In the genomic region with DNA sequence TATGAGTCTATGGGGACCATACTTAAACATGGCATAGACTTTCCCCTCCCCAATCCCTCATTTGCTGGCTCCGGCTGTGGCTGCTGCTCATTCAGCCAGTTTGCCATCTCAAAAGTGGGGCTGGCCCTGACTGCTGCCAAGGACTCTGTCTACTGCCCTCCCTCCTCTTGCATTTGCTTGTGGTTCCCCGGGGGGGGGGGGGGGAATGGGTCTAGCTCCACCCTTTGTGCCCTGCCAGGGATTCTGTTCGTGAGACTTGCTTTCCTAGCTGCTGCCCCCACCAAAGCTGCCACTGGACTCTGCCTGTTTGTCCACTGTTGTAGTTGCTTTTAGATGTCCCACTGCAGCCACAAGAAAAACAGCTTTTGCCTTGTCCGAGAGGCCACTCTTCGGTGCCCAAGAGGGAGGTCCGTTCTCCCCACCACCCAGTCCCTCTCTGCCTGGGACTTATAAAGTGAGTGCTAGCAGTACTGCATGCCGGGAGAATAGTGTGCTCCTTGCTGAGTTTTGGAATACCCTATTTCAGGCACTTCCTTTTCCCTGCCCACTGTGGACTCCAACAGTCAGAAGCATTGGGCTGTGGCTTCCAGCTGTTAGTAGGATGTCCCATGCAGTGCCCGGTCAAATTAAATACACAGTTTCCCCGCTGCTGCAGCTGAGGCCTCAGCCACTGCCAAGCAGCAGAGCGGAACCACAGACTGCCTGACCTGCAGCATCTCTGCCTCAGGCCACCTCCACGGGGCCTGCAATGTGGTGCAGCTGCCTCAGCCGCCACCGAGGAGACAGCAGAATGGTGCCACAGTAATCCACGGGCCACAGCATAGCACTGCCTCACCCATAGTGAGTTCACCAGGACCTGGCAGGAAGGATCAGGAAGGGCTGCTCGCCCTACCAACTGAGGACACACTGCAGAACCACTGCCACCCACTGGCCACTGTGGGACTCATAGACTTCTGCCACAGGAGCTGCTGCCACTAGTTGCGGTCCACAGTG, we compare ENCODE assay signal across 1 mouse cellular context.
TF ChIP-seq lines count a peak whose summit lies in the region.

No protein-coding gene starts in this region.

TF ChIP-seq in myocyte, 11 proteins besides CTCF, POLR2A, EP300 and RAD21 (continued from another document):
- TF ChIP-seq MYOG (IDR thresholded peaks at IDR 0.05; ENCODE audit: control insufficient read depth in 1 of 3, insufficient read depth in 1 of 3, insufficient read length in 2 of 3, low read depth in 2 of 3) (peak in 1 of 3 experiments; percentile 20), MYOD1 (IDR thresholded peaks at IDR 0.05; ENCODE audit: control insufficient read depth in 1 of 3, insufficient read length in 2 of 3, low read depth in 2 of 3) (peak in 1 of 3 experiments; percentile 23)
TF ChIP-seq in myocyte: peak in this region for 3.
